29 mouse cellular contexts compared by ENCODE assay signal in genomic region chr13:41098325-41098724, GRCm38 (mm10). TPM values are rescaled to one million over a fixed set of nuclear protein-coding genes. Genes with fewer than 3 reads are reported as not detected.
DNase-seq lines count a peak whose midpoint lies in the region; ATAC-seq lines count a peak whose summit lies in the region.
"Had no signal": no experiment of that assay in that cellular context is flagged by ENCODE, and none has a peak within 500 bp of the region (broad histone marks: within the 10 kb centered on the region; RNA-seq: fewer than 3 reads in every experiment).

No protein-coding gene starts in this region.

- DNase-seq in heart, postnatal 25 days (ENCODE audit: low spot score) = no peak
- no peak for DNase-seq in liver, embryonic 13.5 days
- DNase-seq in gastrocnemius, postnatal 25 days = no peak
- DNase-seq in urinary bladder, adult 18-20 months (ENCODE audit: low spot score in 2 of 2) = no peak
- DNase-seq: adrenal gland, postnatal 10 days; cerebellum, adult 8-10 months; cerebellum, postnatal 36 days; gastrocnemius, postnatal 10 days; kidney, adult 11 months; right cerebral cortex, adult 18-20 months had no signal

- H3K4me1 ChIP-seq in heart, embryonic 16.5 days (ENCODE audit: control insufficient read depth, insufficient read depth, low read length) = no peaks in the 10 kb centered on the region
- H3K4me1 ChIP-seq in liver, embryonic 13.5 days (replicated peaks) = peaks cover 18% of the 10 kb centered on the region
- H3K4me1 ChIP-seq: embryonic facial prominence, embryonic 15.5 days; forebrain, embryonic 15.5 days; hindbrain, embryonic 13.5 days; limb, embryonic 15.5 days; lung, embryonic 15.5 days; neural tube, embryonic 15.5 days; stomach, embryonic 15.5 days had no signal

- intact Hi-C loops in heart, postnatal 25 days (cut with DNase I) = no loop called here

- 47% methylated on average over 15 of the region's 15 CpGs for WGBS in heart, embryonic 16.5 days
- WGBS in liver, embryonic 13.5 days (ENCODE audit: insufficient replicate concordance) = 23% methylated on average over 15 of the region's 15 CpGs

- no peak for ATAC-seq in heart, embryonic 16.5 days (replicated peaks; ENCODE audit: extremely low read depth, insufficient read depth, low FRiP score)
- ATAC-seq in granulocyte monocyte progenitor cell, adult 5-6 weeks (replicated peaks; ENCODE audit: poor library complexity, severe bottlenecking) = peak; percentile 50
- ATAC-seq in liver, embryonic 13.5 days (ENCODE audit: low read depth) = no peak
- ATAC-seq in megakaryocyte progenitor cell, adult 5-6 weeks (replicated peaks; ENCODE audit: poor library complexity) = peak; percentile 64
- ATAC-seq: forebrain, embryonic 15.5 days had no signal

- peak overlapping the region; percentile 28; the same call in 1 of the 2 replicates for H3K4me2 ChIP-seq in heart, embryonic 16.5 days (ENCODE audit: low read depth, low read length)
- peak overlapping the region; percentile 38 for H3K4me2 ChIP-seq in liver, embryonic 13.5 days
- H3K4me2 ChIP-seq: embryonic facial prominence, embryonic 15.5 days; forebrain, embryonic 15.5 days; hindbrain, embryonic 13.5 days; limb, embryonic 15.5 days; lung, embryonic 15.5 days; midbrain, embryonic 11.5 days; neural tube, embryonic 15.5 days; stomach, embryonic 15.5 days had no signal

- no peak overlapping the region for H3K4me3 ChIP-seq in heart, embryonic 16.5 days (ENCODE audit: low read length)
- no peak overlapping the region for H3K4me3 ChIP-seq in liver, embryonic 13.5 days (replicated peaks)
- H3K4me3 ChIP-seq: embryonic facial prominence, embryonic 15.5 days; forebrain, embryonic 15.5 days; hindbrain, embryonic 13.5 days; limb, embryonic 15.5 days; lung, embryonic 15.5 days; neural tube, embryonic 15.5 days; stomach, embryonic 15.5 days had no signal

- H3K36me3 ChIP-seq in heart, embryonic 16.5 days (ENCODE audit: control insufficient read depth, insufficient read depth) = no peaks in the 10 kb centered on the region
- no peaks in the 10 kb centered on the region for H3K36me3 ChIP-seq in liver, embryonic 13.5 days
- H3K36me3 ChIP-seq: embryonic facial prominence, embryonic 15.5 days; forebrain, embryonic 15.5 days; hindbrain, embryonic 13.5 days; limb, embryonic 15.5 days; lung, embryonic 15.5 days; neural tube, embryonic 15.5 days; stomach, embryonic 15.5 days had no signal

- no peaks in the 10 kb centered on the region for H3K27me3 ChIP-seq in heart, embryonic 16.5 days (ENCODE audit: control insufficient read depth, insufficient read depth, low read length)
- peaks cover 16% of the 10 kb centered on the region; the same call in 1 of the 2 replicates for H3K27me3 ChIP-seq in liver, embryonic 13.5 days
- H3K27me3 ChIP-seq: embryonic facial prominence, embryonic 15.5 days; forebrain, embryonic 15.5 days; hindbrain, embryonic 13.5 days; limb, embryonic 15.5 days; lung, embryonic 15.5 days; neural tube, embryonic 15.5 days; stomach, embryonic 15.5 days had no signal

- no peaks in the 10 kb centered on the region; the same call in 1 of the 2 replicates for H3K9me3 ChIP-seq in heart, embryonic 16.5 days (replicated peaks; ENCODE audit: control insufficient read depth, low read length)
- H3K9me3 ChIP-seq in liver, embryonic 13.5 days (replicated peaks) = no peaks in the 10 kb centered on the region
- H3K9me3 ChIP-seq: embryonic facial prominence, embryonic 15.5 days; forebrain, embryonic 15.5 days; hindbrain, embryonic 13.5 days; limb, embryonic 15.5 days; lung, embryonic 15.5 days; neural tube, embryonic 15.5 days; stomach, embryonic 15.5 days had no signal

- H3K9ac ChIP-seq in heart, embryonic 16.5 days (ENCODE audit: low read length) = no peak overlapping the region
- no peak overlapping the region for H3K9ac ChIP-seq in liver, embryonic 13.5 days
- H3K9ac ChIP-seq: embryonic facial prominence, embryonic 15.5 days; forebrain, embryonic 15.5 days; hindbrain, embryonic 13.5 days; limb, embryonic 15.5 days; lung, embryonic 15.5 days; neural tube, embryonic 15.5 days; stomach, embryonic 15.5 days had no signal

- H3K27ac ChIP-seq in heart, embryonic 16.5 days (ENCODE audit: low read length) = no peak overlapping the region
- no peak overlapping the region for H3K27ac ChIP-seq in liver, embryonic 13.5 days
- H3K27ac ChIP-seq: embryonic facial prominence, embryonic 15.5 days; forebrain, embryonic 15.5 days; hindbrain, embryonic 13.5 days; kidney, postnatal 0 days; limb, embryonic 15.5 days; lung, embryonic 15.5 days; neural tube, embryonic 15.5 days; stomach, embryonic 15.5 days had no signal

RNA-seq across cellular contexts. Expression of gene Gcm2, which starts 12.5 kb away (rescaled TPM):
- polyA plus RNA-seq in heart, embryonic 16.5 days (2015; fragmentation: Nextera tagmentation; extraction: Ambion mirVana) = 0.21 TPM in 1 of 2 replicates, not detected in the other
- total RNA-seq in heart, postnatal 25 days (2021) = not detected
- not detected in 2 replicates for total RNA-seq in granulocyte monocyte progenitor cell, adult 5-6 weeks (2014; fragmentation: Nextera tagmentation)
- not detected in 2 replicates for total RNA-seq in granulocyte monocyte progenitor cell, adult 5-6 weeks (2017)
- not detected in 2 replicates for polyA plus RNA-seq in liver, embryonic 13.5 days (2015; fragmentation: Nextera tagmentation; extraction: Ambion mirVana)
- total RNA-seq in megakaryocyte progenitor cell, adult 5-6 weeks (2015) = not detected in 2 replicates
- not detected in 2 replicates for total RNA-seq in megakaryocyte progenitor cell, adult 5-6 weeks (2017)
- total RNA-seq in gastrocnemius, postnatal 25 days (2021) = not detected
- total RNA-seq: adrenal gland, postnatal 10 days; gastrocnemius, postnatal 10 days; heart, adult 8-10 months; left cerebral cortex, adult 18-20 months; left cerebral cortex, postnatal 36 days; midbrain, postnatal 0 days had no signal
- polyA plus RNA-seq: C2C12; embryonic facial prominence, embryonic 15.5 days; forebrain, embryonic 15.5 days; hindbrain, embryonic 13.5 days; kidney, postnatal 0 days; large intestine, adult 2 months; limb, embryonic 15.5 days; lung, embryonic 15.5 days; midbrain, embryonic 11.5 days; midbrain, postnatal 0 days; neural tube, embryonic 15.5 days; stomach, embryonic 15.5 days; urinary bladder, adult 2 months had no signal

RNA-seq across cellular contexts. Expression of gene Sycp2l, which starts 15.8 kb away (rescaled TPM):
- 0.09 TPM in 1 of 2 replicates, not detected in the other for polyA plus RNA-seq in heart, embryonic 16.5 days (2015; fragmentation: Nextera tagmentation; extraction: Ambion mirVana)
- total RNA-seq in heart, postnatal 25 days (2021) = not detected
- total RNA-seq in granulocyte monocyte progenitor cell, adult 5-6 weeks (2014; fragmentation: Nextera tagmentation) = not detected in 2 replicates
- not detected in 2 replicates for total RNA-seq in granulocyte monocyte progenitor cell, adult 5-6 weeks (2017)
- not detected in 2 replicates for polyA plus RNA-seq in liver, embryonic 13.5 days (2015; fragmentation: Nextera tagmentation; extraction: Ambion mirVana)
- total RNA-seq in megakaryocyte progenitor cell, adult 5-6 weeks (2015) = not detected in 2 replicates
- not detected in 2 replicates for total RNA-seq in megakaryocyte progenitor cell, adult 5-6 weeks (2017)
- under 1 TPM in 1 of 2 experiments, not detected in 1; 0.13 TPM for total RNA-seq in gastrocnemius, postnatal 25 days (2021)
- total RNA-seq: adrenal gland, postnatal 10 days; gastrocnemius, postnatal 10 days; heart, adult 8-10 months had no signal
- polyA plus RNA-seq: C2C12; embryonic facial prominence, embryonic 15.5 days; forebrain, embryonic 15.5 days; hindbrain, embryonic 13.5 days; kidney, postnatal 0 days; large intestine, adult 2 months; limb, embryonic 15.5 days; lung, embryonic 15.5 days; midbrain, embryonic 11.5 days; midbrain, postnatal 0 days; neural tube, embryonic 15.5 days; urinary bladder, adult 2 months had no signal

RNA-seq across cellular contexts. Expression of gene Mak, which starts 18.8 kb away (rescaled TPM):
- 0.16 and 0.35 TPM in 2 replicates for polyA plus RNA-seq in heart, embryonic 16.5 days (2015; fragmentation: Nextera tagmentation; extraction: Ambion mirVana)
- total RNA-seq in heart, postnatal 25 days (2021) = not detected
- total RNA-seq in granulocyte monocyte progenitor cell, adult 5-6 weeks (2014; fragmentation: Nextera tagmentation) = not detected in 2 replicates
- not detected in 2 replicates for total RNA-seq in granulocyte monocyte progenitor cell, adult 5-6 weeks (2017)
- polyA plus RNA-seq in liver, embryonic 13.5 days (2015; fragmentation: Nextera tagmentation; extraction: Ambion mirVana) = 0.20 and 0.21 TPM in 2 replicates
- 0.10 and 0.27 TPM in 2 replicates for total RNA-seq in megakaryocyte progenitor cell, adult 5-6 weeks (2015)
- total RNA-seq in megakaryocyte progenitor cell, adult 5-6 weeks (2017) = not detected in 2 replicates
- total RNA-seq in gastrocnemius, postnatal 25 days (2021) = not detected
- total RNA-seq: gastrocnemius, postnatal 10 days; heart, adult 8-10 months had no signal
- polyA plus RNA-seq: C2C12 had no signal

Comparison
In these comparisons a context has a peak if more than half of its experiments do, and no peak if none do; other contexts are left out.
1. ATAC-seq: peak in granulocyte monocyte progenitor cell, adult 5-6 weeks (single experiment) and megakaryocyte progenitor cell, adult 5-6 weeks (single experiment); none in heart, embryonic 16.5 days (single experiment) and liver, embryonic 13.5 days (single experiment).